In the genomic region with DNA sequence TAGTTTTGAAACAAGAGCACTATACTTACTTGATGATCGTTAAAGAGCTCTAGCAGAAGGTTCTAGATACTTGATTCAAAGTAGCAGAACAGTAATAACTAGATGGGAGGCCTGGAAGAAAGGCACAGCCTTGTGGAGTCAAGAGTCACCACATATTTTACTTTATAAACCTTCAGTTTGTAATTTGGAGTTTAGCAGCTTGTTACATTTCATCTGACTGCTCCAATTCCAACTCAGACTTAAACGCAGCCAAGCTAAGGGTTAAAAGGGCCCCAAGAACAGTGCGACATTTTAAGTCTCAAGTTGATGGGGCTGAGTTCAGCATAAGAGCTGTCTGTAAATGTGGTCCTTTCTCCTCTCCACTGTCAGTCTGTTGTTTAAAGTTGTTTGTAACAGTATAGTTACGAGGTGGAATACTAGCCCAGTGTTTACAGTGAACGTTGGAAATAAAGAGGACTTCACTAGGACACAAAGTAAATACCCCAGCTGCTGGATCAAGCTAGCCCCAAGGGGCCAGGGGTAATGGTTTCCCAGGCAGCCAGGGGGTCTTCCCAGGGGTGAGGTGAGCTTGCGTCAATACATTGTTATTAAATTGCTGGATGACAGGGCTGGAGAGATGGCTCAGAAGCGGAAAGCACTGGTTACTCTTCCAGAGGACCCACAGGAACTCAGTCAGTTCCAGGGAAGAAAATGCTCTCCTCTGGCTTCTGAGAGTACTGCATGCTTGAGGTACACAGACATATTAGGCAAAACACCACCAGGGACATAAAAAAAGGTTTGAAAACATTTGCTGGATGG, we compare ENCODE assay signal across 15 mouse cellular contexts. TPM values are rescaled to one million over a fixed set of nuclear protein-coding genes. Genes with fewer than 3 reads are reported as not detected.
A peak's percentile ranks its signal among the peaks of the same experiment; 100 is the strongest.
DNase-seq lines count a peak whose midpoint lies in the region; ATAC-seq and TF ChIP-seq lines count a peak whose summit lies in the region.
"Had no signal": no experiment of that assay in that cellular context is flagged by ENCODE, and none has a peak within 500 bp of the region (broad histone marks: within the 10 kb centered on the region; RNA-seq: fewer than 3 reads in every experiment).

No protein-coding gene starts in this region.

- H3K27me3 ChIP-seq in heart, embryonic 11.5 days (ENCODE audit: control insufficient read depth, insufficient read depth, low read length), result no peaks in the 10 kb centered on the region
- H3K27me3 ChIP-seq in lung, postnatal 0 days (replicated peaks; ENCODE audit: insufficient read depth, low read length), result no peaks in the 10 kb centered on the region
- H3K27me3 ChIP-seq in heart, postnatal 0 days (ENCODE audit: control insufficient read depth, insufficient read depth, low read length), result no peaks in the 10 kb centered on the region
- no peaks in the 10 kb centered on the region for H3K27me3 ChIP-seq in stomach, embryonic 14.5 days (ENCODE audit: control insufficient read depth, insufficient read depth, low read length)
- H3K27me3 ChIP-seq: Patski had no signal

- peaks cover 11% of the 10 kb centered on the region for H3K4me1 ChIP-seq in heart, embryonic 11.5 days (ENCODE audit: control insufficient read depth, insufficient read depth, low read length)
- H3K4me1 ChIP-seq in lung, postnatal 0 days (ENCODE audit: insufficient read depth, low read depth, low read length), result no peaks in the 10 kb centered on the region
- peaks cover 38% of the 10 kb centered on the region for H3K4me1 ChIP-seq in heart, postnatal 0 days (ENCODE audit: control insufficient read depth, insufficient read depth)
- peaks cover 14% of the 10 kb centered on the region for H3K4me1 ChIP-seq in stomach, embryonic 14.5 days (ENCODE audit: control insufficient read depth, insufficient read depth, low read length)

- no peak for DNase-seq in heart, postnatal 10 days
- DNase-seq in lung, postnatal 0 days (ENCODE audit: low spot score), result peak; percentile 39
- DNase-seq in lung, postnatal 14 days, result no peak
- DNase-seq in heart, postnatal 0 days (ENCODE audit: low spot score), result no peak
- no peak for DNase-seq in cerebellum, adult 11-12 months
- DNase-seq: adrenal gland, postnatal 10 days; gastrocnemius, postnatal 10 days; kidney, postnatal 10 days; liver, postnatal 0 days had no signal

- 57% methylated on average over 7 of the region's 7 CpGs for WGBS in heart, embryonic 11.5 days (ENCODE audit: insufficient replicate concordance)
- WGBS in lung, postnatal 0 days, result 28% methylated on average over 7 of the region's 7 CpGs
- WGBS in heart, postnatal 0 days, result 60% methylated on average over 7 of the region's 7 CpGs
- 29% methylated on average over 7 of the region's 7 CpGs for WGBS in stomach, embryonic 14.5 days

- no peak for TF ChIP-seq EP300 in lung, postnatal 0 days (IDR thresholded peaks at IDR 0.05)
- TF ChIP-seq EP300 in heart, postnatal 0 days (IDR thresholded peaks at IDR 0.05; ENCODE audit: low read depth), result no peak

- TF ChIP-seq CTCF in lung, postnatal 0 days (IDR thresholded peaks at IDR 0.05), result peak; percentile 57
- 0 out of 2 replicates have a peak, but pooled peaks have one; percentile 33 for TF ChIP-seq CTCF in heart, postnatal 0 days (IDR thresholded peaks at IDR 0.05; ENCODE audit: low read depth)

- H3K9ac ChIP-seq in heart, embryonic 11.5 days (ENCODE audit: low read depth, low read length), result no peak overlapping the region
- H3K9ac ChIP-seq in lung, postnatal 0 days (replicated peaks; ENCODE audit: low read depth), result no peak overlapping the region
- no peak overlapping the region for H3K9ac ChIP-seq in heart, postnatal 0 days (replicated peaks; ENCODE audit: low read depth, low read length)
- H3K9ac ChIP-seq in stomach, embryonic 14.5 days (replicated peaks; ENCODE audit: low read depth, low read length), result no peak overlapping the region
- H3K9ac ChIP-seq: liver, postnatal 0 days had no signal

- H3K4me2 ChIP-seq in heart, embryonic 11.5 days, result no peak overlapping the region
- no peak overlapping the region for H3K4me2 ChIP-seq in lung, postnatal 0 days (replicated peaks; ENCODE audit: low read depth, low read length)
- no peak overlapping the region for H3K4me2 ChIP-seq in heart, postnatal 0 days (ENCODE audit: low read depth, low read length)
- H3K4me2 ChIP-seq in stomach, embryonic 14.5 days (replicated peaks; ENCODE audit: low read depth, low read length), result no peak overlapping the region

- no peaks in the 10 kb centered on the region for H3K9me3 ChIP-seq in heart, embryonic 11.5 days (replicated peaks; ENCODE audit: control insufficient read depth, low read length)
- no peaks in the 10 kb centered on the region for H3K9me3 ChIP-seq in lung, postnatal 0 days (ENCODE audit: low read length)
- H3K9me3 ChIP-seq in heart, postnatal 0 days (replicated peaks; ENCODE audit: control insufficient read depth, low read length), result no peaks in the 10 kb centered on the region
- H3K9me3 ChIP-seq in stomach, embryonic 14.5 days (ENCODE audit: control insufficient read depth, low read depth, low read length), result no peaks in the 10 kb centered on the region

- no peaks in the 10 kb centered on the region for H3K36me3 ChIP-seq in heart, embryonic 11.5 days (ENCODE audit: control insufficient read depth, insufficient read depth, low read length)
- no peaks in the 10 kb centered on the region for H3K36me3 ChIP-seq in lung, postnatal 0 days (ENCODE audit: insufficient read depth, low read length)
- H3K36me3 ChIP-seq in heart, postnatal 0 days (replicated peaks; ENCODE audit: control insufficient read depth, insufficient read depth, low read length), result peaks cover 9% of the 10 kb centered on the region
- H3K36me3 ChIP-seq in stomach, embryonic 14.5 days (ENCODE audit: control insufficient read depth, insufficient read depth, low read length), result no peaks in the 10 kb centered on the region; the same call in none of the 2 replicates

- no peak overlapping the region for H3K4me3 ChIP-seq in heart, embryonic 11.5 days (ENCODE audit: low read depth, low read length)
- no peak overlapping the region for H3K4me3 ChIP-seq in lung, postnatal 0 days (ENCODE audit: low read depth, low read length)
- no peak overlapping the region for H3K4me3 ChIP-seq in heart, postnatal 0 days (ENCODE audit: low read depth, low read length)
- H3K4me3 ChIP-seq in stomach, embryonic 14.5 days (ENCODE audit: low read depth, low read length), result no peak overlapping the region
- H3K4me3 ChIP-seq: myocyte had no signal

- no peak for ATAC-seq in heart, embryonic 11.5 days (replicated peaks; ENCODE audit: insufficient number of reproducible peaks, low FRiP score, low TSS enrichment)
- peak; percentile 60 for ATAC-seq in lung, postnatal 0 days
- ATAC-seq in heart, postnatal 0 days (ENCODE audit: insufficient read depth, low read depth), result no peak
- no peak; the same call in 1 of the 2 replicates for ATAC-seq in stomach, embryonic 14.5 days (ENCODE audit: insufficient number of reproducible peaks, insufficient read depth, low FRiP score, low read depth)
- no peak for ATAC-seq in erythroid progenitor cell, adult 5-6 weeks (replicated peaks; ENCODE audit: low FRiP score, poor library complexity, severe bottlenecking)
- ATAC-seq: CD4-positive, CD25-positive, alpha-beta regulatory T cell, adult 4 months; liver, postnatal 0 days; Patski had no signal

- intact Hi-C loops in heart, postnatal 10 days (cut with DNase I), result no loop called here

- 0 out of 2 replicates have a peak overlapping the region, but pooled peaks have one; percentile 22 for H3K27ac ChIP-seq in heart, embryonic 11.5 days (ENCODE audit: low read depth, low read length)
- H3K27ac ChIP-seq in lung, postnatal 0 days (ENCODE audit: low read length), result 0 out of 2 replicates have a peak overlapping the region, but pooled peaks have one; percentile 62
- peak overlapping the region; percentile 54 for H3K27ac ChIP-seq in heart, postnatal 0 days (ENCODE audit: low read depth)
- peak overlapping the region; percentile 11; the same call in 1 of the 2 replicates for H3K27ac ChIP-seq in stomach, embryonic 14.5 days (ENCODE audit: low read length)

RNA-seq across cellular contexts. Expression of a gene that starts 43.1 kb away (rescaled TPM):
- 18.7 and 23.6 TPM in 2 replicates for polyA plus RNA-seq in heart, embryonic 11.5 days (2014; fragmentation: Nextera tagmentation; extraction: Ambion mirVana)
- total RNA-seq in heart, postnatal 10 days (2021), result 10 to 100 TPM; 44.5 to 51.4 TPM
- polyA plus RNA-seq in lung, postnatal 0 days (2015; fragmentation: Nextera tagmentation; extraction: Ambion mirVana), result 25.5 and 27.9 TPM in 2 replicates
- total RNA-seq in heart, postnatal 0 days (2014; rRNA removed; ENCODE audit: low replicate concordance), result 22.6 and 29.2 TPM in 2 replicates
- 17.4 and 17.9 TPM in 2 replicates for polyA plus RNA-seq in heart, postnatal 0 days (2015; fragmentation: Nextera tagmentation; extraction: Ambion mirVana)
- 32.5 and 36.2 TPM in 2 replicates for polyA plus RNA-seq in stomach, embryonic 14.5 days (2014; fragmentation: Nextera tagmentation; extraction: Ambion mirVana)
- 0.42 and 1.4 TPM in 2 replicates for total RNA-seq in erythroid progenitor cell, adult 5-6 weeks (2015; ENCODE audit: low replicate concordance)
- total RNA-seq in erythroid progenitor cell, adult 5-6 weeks (2017; ENCODE audit: low replicate concordance), result 2.3 and 3.2 TPM in 2 replicates

Comparison
In these comparisons a context has a peak if more than half of its experiments do, and no peak if none do; other contexts are left out.
1. H3K27ac ChIP-seq: peak in every context shown above with its lines; median percentile 62 in lung, postnatal 0 days; 54 in heart, postnatal 0 days; 22 in heart, embryonic 11.5 days; 11 in stomach, embryonic 14.5 days.